Mouse (Mus musculus): ENCODE data around the gene Gas2. TPM values are rescaled to one million over a fixed set of nuclear protein-coding genes. Genes with fewer than 3 reads are reported as not detected.
A peak's percentile ranks its signal among the peaks of the same experiment; 100 is the strongest.

Gene Gas2
- total RNA-seq, 2 experiments from 2014 or later: 9.0 to 21.8 TPM

DNA sequence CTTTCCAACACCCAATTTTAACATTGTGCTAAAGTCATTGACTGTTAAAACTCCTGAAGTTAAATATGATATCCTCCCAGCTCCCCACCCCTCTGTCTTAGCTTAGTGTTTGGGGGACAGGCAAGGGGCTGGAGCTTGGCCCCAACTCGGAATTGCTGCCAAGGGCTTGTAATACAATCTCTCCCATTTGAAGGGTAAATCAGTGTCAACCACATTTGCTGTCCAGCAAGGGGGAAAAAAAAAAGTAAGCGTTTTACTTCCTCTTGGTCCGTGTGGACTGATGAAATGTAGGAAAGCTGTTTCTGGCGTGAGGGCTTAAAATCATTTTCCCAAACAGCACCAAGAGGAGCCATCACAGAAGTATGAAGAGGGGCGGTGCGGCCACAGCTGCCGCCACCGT, 16.9 kb downstream of the Gas2 start:
- ATAC-seq (replicated peaks; ENCODE audit: low FRiP score, low TSS enrichment, poor library complexity, severe bottlenecking): 0 out of 2 replicates have a peak, but pooled peaks have one; percentile 6

DNA sequence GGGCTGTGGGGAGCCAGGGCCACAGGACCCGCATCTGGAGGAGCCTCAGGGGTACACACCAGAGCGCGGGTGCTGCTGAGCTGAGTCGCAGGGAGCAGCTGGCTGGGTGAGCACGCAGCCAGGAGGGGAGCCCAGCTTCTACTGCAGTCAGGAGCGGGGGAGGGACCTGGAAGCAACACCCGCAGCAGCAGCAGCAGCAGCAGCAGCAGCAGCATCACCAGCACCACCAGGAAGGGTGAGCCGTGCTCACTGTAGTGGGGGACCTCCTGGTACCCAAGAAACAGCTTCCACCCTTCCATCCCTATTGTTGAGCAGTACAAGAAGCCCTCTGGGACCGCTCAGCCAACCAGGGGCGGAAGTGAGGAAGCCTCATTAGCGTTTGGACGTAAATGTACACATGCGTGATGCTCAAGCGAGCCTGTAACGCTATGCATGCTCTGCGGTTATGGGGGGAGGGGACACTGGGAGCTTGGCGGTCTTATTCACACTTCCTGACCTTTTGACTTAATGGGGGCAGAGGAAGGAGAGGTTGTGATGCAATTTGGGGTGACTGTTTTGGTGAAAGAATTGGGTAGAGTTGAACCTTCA, 17.4 kb downstream of the Gas2 start:
- peak; percentile 95 for ATAC-seq (replicated peaks; ENCODE audit: low FRiP score, low TSS enrichment, poor library complexity, severe bottlenecking)

DNA sequence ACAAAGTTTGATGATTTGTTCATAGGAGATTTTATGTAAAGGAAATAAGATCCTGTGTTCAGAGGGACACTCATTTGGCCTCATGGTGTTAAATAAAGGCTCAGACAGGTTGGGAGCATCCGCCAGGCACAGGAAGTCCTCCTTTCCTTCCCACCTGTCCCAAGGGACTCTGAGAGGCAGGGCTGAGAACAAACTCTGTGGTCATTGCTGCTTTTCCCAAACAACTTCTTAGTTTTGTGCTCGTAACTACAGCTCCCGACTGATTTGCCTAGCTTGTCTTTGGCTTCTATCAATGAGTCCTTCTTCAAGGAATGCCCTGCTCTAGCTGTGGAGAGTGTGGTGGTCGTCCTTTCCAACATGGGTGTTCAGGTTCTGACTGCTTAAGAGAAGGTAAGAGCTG, 18.3 kb downstream of the Gas2 start:
- no peak for ATAC-seq (replicated peaks; ENCODE audit: low FRiP score, low TSS enrichment, poor library complexity, severe bottlenecking)

DNA sequence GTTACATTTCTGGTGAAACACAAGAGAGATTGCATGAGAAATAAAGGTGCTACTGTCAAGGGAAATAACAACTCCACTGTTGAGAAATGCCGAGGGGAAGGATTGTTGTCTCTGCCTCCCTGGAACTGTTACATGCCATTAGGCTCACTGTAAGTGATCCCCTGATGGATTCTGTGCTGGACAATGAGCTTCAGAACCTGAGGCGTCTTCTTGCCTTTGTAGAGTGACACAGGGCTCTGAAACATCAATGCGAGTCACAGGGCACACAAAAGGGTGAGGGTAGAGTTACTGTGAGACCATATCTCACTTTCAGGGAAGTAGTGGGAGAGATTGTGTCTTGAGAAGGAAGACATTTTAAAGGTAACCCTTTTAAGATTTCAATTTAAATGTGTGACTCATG, 23.5 kb downstream of the Gas2 start:
- no peak for ATAC-seq (replicated peaks; ENCODE audit: low FRiP score, low TSS enrichment, poor library complexity, severe bottlenecking)

DNA sequence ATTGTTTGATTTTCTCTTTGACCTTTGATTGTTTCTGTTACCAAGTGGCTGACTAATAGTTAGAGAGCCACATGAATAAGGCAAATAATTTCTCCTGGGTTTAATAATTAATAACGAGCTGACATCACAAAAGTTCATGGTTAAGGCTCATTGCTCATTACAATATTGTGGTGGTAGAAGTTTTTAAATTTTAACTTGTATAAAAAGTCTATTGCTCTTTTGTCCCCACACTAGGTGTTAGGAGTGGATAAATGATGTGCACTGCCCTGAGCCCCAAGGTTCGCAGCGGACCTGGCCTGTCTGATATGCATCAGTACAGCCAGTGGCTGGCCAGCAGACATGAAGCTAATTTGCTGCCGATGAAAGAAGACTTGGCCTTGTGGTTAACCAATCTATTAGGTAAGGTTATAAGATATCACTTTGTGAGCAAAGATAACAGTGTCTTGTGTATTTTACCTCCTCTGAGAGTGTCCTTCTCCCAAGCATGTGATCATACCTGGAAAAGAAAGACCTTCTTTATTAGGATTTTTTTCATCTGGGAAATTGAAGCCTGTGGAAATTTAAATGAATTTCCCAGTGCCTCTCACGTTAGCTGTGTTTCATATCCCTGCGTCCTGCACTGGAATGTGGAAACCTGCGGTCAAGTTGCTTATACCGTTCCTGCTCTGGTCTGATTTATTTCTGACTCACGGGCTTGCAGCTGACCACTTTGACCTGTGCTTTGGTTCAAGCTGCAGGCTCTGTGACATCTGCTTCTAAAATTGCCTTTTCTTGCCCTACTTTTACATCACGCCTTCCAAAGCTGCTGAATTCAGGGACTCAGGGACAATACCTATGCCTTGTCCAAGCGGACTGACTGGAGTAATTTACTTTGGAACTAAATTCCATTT, 26.1 kb downstream of the Gas2 start:
- ATAC-seq (replicated peaks; ENCODE audit: low FRiP score, low TSS enrichment, poor library complexity, severe bottlenecking): no peak

DNA sequence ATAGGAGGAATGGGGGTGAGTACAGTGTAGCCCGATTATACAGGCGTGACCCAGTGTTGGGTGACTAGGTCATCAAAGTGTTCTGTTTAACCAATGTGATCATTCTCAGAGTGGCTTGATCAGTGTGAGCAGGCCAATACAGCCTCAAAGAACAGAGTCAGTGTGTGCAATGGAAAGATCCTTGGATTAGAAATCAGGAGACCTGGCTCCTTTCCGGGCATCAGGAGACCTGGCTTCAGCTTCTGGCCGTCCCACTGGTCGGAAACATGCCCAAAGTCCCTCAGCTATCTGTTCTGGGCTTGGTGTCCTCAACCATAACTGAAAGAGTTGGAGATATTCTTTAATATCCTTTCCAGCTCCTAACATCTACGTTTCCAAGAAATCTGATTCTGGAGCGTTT, 27.8 kb downstream of the Gas2 start:
- ATAC-seq (replicated peaks; ENCODE audit: low FRiP score, low TSS enrichment, poor library complexity, severe bottlenecking): no peak

DNA sequence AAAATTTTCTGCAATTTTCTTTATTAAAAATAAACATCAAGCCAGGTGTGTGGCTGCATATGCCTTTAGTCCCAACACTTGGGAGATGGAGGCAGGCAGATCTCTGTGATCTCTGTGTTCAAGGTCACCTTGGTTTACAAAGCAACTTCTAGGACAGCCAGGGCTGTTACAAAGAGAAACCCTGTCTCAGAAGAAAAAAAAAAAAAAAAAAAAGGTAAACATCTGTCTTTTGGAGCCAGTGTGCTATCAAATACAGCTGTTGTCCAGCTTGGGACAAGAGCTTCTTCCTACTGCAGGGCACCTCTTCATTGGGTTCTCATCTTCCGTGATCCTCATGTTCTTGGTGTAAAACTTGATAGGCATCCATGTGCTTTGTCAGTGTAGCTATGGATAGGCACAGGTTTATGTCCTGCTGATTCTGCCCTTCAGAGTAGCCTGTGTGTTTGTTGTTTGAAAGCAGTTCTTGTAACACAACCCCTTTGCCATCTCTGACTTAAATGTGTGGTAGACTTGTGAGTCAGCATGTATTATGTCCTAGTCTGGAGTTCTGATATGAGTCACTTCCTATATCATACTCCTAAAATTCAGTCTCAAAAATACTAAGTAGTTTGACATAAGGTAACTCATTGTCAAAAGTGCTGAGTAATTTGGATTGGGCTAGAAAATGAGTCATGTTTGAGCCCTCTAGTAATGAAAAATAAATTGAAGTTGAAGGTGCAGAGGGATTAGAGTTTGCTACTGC, 30.6 kb downstream of the Gas2 start:
- no peak for ATAC-seq (replicated peaks; ENCODE audit: low FRiP score, low TSS enrichment, poor library complexity, severe bottlenecking)

DNA sequence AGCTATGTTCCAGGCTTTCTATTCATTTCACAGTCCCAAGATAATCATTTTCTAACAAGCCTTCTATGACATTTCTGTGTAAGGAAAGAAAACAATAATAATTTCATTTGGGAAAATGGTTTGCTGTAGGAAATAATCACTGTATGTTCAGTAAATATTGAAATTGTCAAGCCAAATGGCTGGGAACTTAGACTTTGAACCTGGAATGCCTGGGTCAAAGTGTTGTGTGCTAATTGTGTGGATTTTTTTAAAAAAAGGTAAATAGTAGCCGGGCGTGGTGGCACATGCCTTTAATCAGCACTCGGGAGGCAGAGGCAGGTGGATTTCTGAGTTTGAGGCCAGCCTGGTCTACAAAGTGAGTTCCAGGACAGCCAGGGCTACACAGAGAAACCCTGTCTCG, 31.2 kb downstream of the Gas2 start:
- ATAC-seq (replicated peaks; ENCODE audit: low FRiP score, low TSS enrichment, poor library complexity, severe bottlenecking): no peak

DNA sequence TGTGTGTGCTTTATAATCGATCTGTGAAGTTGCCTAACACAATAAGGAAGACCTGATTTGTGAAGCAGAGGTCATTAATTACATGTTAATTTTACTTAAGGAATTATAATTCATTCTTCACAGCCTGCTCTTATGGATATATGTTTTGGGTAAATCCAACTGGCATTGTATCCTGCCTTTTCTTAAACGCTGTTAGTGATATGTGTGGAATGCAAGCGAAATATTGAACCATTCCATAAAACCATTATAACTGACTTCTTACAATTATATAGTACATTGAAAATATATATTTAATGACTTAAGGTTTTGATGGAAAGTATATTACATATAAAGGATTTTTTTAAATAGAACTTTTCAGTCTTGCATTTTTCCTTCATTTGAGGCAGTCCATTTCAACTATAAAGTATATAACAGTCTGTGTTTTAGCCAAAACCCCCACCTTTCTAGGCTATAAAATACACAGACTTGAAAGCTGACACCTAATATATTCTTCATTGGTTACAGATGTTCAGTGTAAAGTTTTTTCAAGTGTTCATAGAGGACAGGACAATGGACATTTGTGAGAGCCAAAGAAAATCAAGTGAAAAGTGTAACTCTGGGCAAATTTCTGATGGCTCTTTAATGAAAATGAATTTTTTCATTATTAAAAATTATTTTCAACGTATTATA, 32.5 kb downstream of the Gas2 start:
- ATAC-seq (replicated peaks; ENCODE audit: low FRiP score, low TSS enrichment, poor library complexity, severe bottlenecking): no peak

DNA sequence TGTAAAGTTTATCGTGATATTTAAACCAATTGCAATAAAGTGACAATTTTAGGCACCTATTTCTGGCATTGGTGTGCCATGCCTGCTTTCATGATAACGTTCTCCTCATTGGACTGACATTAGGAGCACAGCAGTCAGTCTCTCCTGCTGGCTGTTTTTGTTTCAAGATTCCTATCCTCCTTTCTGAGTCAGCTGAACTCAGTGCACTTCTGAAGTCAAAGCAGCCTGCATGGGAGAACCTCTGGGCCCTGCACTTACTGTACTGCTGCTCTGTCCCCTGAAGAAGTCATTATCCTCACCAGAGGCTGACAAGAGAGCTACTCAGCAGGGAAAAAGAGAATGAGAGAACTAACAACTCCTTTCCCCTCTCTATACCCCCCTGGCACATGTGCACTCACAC, 33.1 kb downstream of the Gas2 start:
- ATAC-seq (replicated peaks; ENCODE audit: low FRiP score, low TSS enrichment, poor library complexity, severe bottlenecking): no peak

DNA sequence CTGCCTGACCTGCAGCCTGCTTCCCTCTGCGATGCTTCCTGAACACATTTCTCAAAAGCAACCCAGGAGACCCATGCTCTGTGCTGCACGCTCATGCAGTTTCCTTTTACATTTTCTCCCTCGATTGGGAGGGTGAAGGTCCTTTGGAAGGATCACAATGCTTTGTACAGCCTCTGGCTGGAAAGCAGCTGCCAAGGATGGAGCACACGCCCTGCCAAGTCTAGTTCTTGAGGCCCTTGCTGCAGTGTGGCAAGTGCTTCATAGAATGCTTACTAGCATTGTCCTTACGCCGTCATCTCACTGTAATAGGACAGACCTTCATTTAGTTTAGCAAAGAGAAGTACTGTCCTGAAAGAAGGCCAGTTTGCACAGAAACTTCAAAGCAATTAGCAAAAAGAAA, 37.3 kb downstream of the Gas2 start:
- no peak for ATAC-seq (replicated peaks; ENCODE audit: low FRiP score, low TSS enrichment, poor library complexity, severe bottlenecking)

DNA sequence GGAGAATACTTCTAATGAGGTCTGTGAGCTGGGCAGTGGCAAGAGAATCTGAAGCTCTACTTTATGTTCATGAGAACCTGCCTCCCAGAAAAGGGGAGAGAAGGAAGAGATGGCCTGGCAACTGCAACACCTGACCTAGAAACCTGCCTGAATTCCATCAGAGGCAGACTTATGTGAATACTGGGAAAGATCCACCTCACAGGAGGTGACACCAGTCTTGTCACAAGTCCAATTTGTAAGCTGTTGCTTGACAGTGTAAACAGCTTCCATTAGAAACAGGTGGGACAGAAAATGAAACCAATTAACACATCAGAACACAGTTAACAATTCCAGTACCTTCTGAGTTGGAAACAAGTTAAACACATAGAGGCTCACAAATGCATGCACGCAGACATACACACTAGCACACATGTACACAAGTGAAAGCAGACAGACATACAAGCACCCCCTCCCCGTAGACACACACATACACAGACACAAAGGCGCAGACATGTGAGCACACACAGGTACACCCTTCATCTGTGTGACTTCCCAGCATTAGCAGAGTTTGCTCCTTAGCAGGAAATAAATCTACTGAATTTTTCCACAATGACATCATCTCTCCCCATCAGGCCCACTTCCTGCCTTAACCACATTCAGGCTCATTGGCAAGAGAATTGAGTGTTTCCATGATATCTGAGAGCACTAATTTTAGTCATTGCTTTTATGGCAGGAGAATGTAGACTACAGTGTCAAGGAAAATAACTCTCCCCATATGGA, 51.7 kb downstream of the Gas2 start:
- no peak for ATAC-seq (replicated peaks; ENCODE audit: low FRiP score, low TSS enrichment, poor library complexity, severe bottlenecking)

DNA sequence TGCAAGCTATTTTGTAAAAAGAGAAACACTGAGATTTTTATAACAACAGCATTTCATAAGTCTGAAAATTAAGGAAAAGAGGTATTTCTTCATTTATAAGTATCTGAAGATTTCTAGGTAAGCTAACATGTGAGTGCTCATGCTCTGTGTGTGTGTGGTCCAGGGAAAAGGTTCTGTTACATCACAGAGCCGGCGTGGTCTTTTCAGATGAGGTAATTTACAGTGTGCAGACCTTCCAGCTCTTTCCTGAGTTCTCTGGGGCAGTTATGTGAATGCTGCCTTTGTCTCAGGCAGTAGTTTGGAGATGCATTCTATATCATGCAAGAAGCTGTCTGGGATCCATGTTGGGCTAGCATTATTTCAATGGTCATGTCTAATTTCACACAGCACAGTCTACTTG, 52.3 kb downstream of the Gas2 start:
- ATAC-seq (replicated peaks; ENCODE audit: low FRiP score, low TSS enrichment, poor library complexity, severe bottlenecking): no peak

DNA sequence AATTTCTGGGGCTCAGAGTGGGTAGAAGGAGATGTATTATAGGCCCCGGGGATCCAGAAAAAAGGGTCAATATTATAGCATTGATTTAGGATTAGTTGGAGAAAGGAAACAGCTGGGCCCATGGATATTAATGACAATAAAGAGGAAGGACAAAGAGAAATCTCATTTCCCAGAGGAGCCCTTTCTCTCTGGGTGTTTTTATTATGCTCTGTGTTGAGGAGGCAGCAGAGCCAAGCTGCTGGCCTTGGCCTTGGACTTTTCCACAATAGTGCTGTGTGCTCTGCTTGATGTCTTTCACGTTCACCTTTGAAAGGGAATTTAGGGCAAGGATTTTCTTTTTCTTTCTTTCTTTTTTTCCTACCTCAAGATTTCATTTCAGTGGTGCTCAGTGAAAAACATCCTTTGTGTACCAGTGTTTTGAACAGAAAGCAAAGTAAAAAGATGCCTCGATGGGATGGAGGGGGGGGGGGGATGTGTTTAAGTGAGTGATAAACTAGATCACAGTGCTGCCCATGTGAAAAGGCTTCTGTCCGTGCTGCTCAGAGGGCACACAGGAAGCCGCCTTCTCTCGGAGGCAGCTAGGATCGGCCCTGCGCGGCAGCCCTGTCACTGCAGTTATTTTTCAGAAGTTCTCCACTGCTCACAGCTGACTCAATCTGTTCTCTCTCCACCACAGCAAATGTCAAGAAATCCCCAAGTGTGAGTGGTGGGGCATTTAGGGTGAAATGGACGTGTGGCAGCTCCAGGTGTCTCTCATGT, 67.1 kb downstream of the Gas2 start:
- no peak for ATAC-seq (replicated peaks; ENCODE audit: low FRiP score, low TSS enrichment, poor library complexity, severe bottlenecking)

DNA sequence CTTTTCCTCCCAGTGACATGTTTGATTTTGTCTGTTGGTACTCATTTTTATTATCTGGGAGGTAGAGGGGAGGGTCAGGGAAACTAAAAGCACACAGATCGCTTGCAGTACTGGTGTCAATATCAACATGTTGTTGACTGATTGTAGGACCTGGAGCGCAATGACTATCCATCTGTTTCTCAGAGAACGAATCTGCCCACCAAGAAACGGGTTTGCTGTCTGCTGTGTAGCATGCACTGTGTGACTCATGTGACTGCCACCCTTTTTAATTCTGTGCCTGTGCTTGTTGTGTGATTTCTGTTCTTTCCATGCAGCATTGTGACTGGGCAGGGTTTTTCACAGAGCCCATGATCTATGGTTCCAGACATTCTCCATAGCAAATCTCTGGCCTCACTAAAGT, 69.4 kb downstream of the Gas2 start:
- ATAC-seq (replicated peaks; ENCODE audit: low FRiP score, low TSS enrichment, poor library complexity, severe bottlenecking): no peak

DNA sequence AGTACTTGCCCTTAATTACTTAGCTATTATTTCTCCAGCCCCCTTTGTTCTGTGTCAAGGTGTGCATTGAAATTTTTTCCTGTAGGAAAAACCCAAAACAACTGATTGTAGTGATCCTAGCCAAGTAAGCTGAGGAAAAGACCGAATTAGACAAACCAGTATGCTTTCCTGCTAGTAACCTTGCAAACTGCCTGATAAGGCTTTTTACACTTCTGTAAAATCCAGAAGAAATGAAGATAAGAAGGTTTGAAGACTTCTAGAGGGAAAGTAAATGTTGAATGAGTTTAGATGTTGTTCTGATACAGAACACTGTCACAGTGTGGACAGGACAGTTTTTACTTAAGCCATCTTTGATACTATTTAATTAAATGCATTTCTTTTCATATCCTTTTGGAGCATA, 75.5 kb downstream of the Gas2 start:
- no peak for ATAC-seq (replicated peaks; ENCODE audit: low FRiP score, low TSS enrichment, poor library complexity, severe bottlenecking)

DNA sequence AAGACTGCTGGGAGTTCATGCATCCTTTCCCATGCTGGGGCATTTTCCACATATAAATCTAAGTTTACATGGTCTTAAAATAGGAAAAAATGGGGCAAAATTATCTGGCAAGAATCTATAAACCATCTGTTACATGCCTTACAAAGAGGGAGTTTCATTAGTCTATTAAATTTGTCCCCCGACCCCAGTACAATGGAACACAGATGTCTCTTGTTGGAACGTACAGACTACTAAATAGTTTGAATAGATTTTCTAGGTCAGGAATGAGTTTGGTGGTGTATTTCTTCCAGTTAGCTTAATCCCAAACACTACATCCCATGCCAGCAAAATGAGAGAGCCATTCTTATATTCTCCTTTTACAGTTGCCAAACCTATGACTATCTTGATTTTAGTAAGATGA, 78.6 kb downstream of the Gas2 start:
- no peak for ATAC-seq (replicated peaks; ENCODE audit: low FRiP score, low TSS enrichment, poor library complexity, severe bottlenecking)

DNA sequence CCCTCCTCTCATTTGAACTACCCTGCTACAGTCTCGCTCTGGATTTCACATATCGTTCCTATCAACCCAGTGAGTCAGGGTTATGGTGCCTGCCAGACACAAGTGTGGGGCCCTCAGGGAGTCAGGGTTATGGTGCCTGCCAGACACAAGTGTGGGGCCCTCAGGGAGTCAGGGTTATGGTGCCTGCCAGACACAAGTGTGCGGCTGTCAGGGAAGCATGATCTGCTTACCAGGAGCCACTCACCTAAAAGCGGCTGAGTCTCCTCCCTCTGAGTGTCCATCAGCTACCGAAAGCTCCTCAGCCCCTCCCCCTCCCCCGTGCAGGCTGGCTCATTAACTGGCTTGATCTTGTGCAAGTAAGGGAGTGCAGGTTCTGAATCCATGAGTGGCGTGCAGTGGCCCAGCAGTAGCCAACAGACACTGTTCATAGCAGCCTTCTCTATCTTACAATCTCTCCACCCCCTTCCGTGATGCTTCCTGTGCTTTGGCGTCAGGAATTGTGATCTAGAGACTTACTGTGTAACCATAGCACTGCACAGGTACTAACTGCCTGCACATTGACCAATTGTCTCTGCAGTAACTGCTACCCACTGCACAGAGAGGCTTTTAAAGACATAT, 93.7 kb downstream of the Gas2 start:
- peak; percentile 37 for ATAC-seq (replicated peaks; ENCODE audit: low FRiP score, low TSS enrichment, poor library complexity, severe bottlenecking)
